Mouse (Mus musculus) midbrain, postnatal 0 days (tissue): Measurements from ENCODE around the gene Olfr1383. TPM values are rescaled to one million over a fixed set of nuclear protein-coding genes. Genes with fewer than 3 reads are reported as not detected.
"Not testable (repeated sequence)": the region's sequence is repeated elsewhere in the genome, so short reads cannot be mapped to it uniquely, and the experiment has no call there.

Source experiments
- ATAC-seq: fragments of 200-750 bp; cut with Nextera tagmentation; 2 replicates; pipeline ENCODE4 v1.8.0; 2017; ENCODE audit warnings: moderate number of reproducible peaks, mild to moderate bottlenecking, moderate TSS enrichment, moderate library complexity; ENCODE audit not compliant: low FRiP score
- DNase-seq: peaks from one replicate; pipeline ENCODE4 v3.0.0-alpha.2; 2015; ENCODE audit warnings: low spot score
- H3K27ac ChIP-seq: fragments of 300-500 bp; sonication (generic); 2 replicates; pipeline ENCODE4 v1.5.1; 2014; ENCODE audit warnings: low read depth, mild to moderate bottlenecking, low read length, mixed read lengths
- H3K27me3 ChIP-seq: fragments of 300-500 bp; sonication (generic); 2 replicates; pipeline ENCODE4 v1.6.1; 2014; ENCODE audit warnings: low read length, control low read depth, mixed read lengths; ENCODE audit not compliant: insufficient read depth
- H3K36me3 ChIP-seq: fragments of 300-500 bp; sonication (generic); 2 replicates; pipeline ENCODE4 v1.6.1; 2014; ENCODE audit warnings: low read length, control low read depth, mixed read lengths; ENCODE audit not compliant: insufficient read depth
- H3K4me1 ChIP-seq: fragments of 300-500 bp; sonication (generic); 2 replicates; pipeline ENCODE4 v1.6.1; 2014; ENCODE audit warnings: mild to moderate bottlenecking, control low read depth, antibody characterized with exemption, low read length, mixed read lengths; ENCODE audit not compliant: insufficient read depth
- H3K4me2 ChIP-seq: fragments of 300-500 bp; sonication (generic); 2 replicates; pipeline ENCODE4 v1.6.1; 2014; ENCODE audit warnings: low read depth, mild to moderate bottlenecking, low read length, mixed read lengths; ENCODE audit not compliant: poor library complexity, severe bottlenecking
- H3K4me3 ChIP-seq: fragments of 300-500 bp; sonication (generic); 2 replicates; pipeline ENCODE4 v1.5.1; 2014; ENCODE audit warnings: low read depth, mild to moderate bottlenecking, low read length, moderate library complexity
- H3K9ac ChIP-seq: fragments of 300-500 bp; sonication (generic); replicated peaks from 2 replicates; pipeline ENCODE4 v1.6.1; 2014; ENCODE audit warnings: mild to moderate bottlenecking, low read length, moderate library complexity, mixed read lengths; ENCODE audit not compliant: poor library complexity, severe bottlenecking
- H3K9me3 ChIP-seq: fragments of 300-500 bp; sonication (generic); 2 replicates; pipeline ENCODE4 v1.6.1; 2016; ENCODE audit warnings: low read length, control low read depth
- CTCF ChIP-seq: IDR thresholded peaks from 2 replicates; pipeline ENCODE4 v1.5.1; 2016; ENCODE audit warnings: antibody characterized with exemption, mild to moderate bottlenecking
- WGBS: fragments of 180-500 bp; shearing (Covaris S2); extraction: QIAGEN DNeasy Blood & Tissue Kit; methylation state at CpG from one replicate; pipeline ENCODE4 v1.1.7; 2014; 5-methylcytosine and 5-hydroxymethylcytosine counted together
- polyA plus RNA-seq: library from polyadenylated mRNA; unstranded; fragments of >200 nt; fragmentation: Nextera tagmentation; extraction: Ambion mirVana; gene quantifications from 2 replicates; pipeline ENCODE4 v1.2.1, GENCODE M21; 2015
- total RNA-seq: library from RNA; depleted of rRNA; stranded (reverse); fragments of >200 nt; gene quantifications from 2 replicates; pipeline ENCODE4 v1.2.3, GENCODE M21; 2014; rRNA removed

Gene Olfr1383
- total and polyA plus RNA-seq, 2 experiments from 2014 or later, result not detected

- peak; percentile 77 for TF ChIP-seq CTCF
- not testable (repeated sequence) for H3K9ac ChIP-seq, H3K4me3 ChIP-seq, H3K27ac ChIP-seq, H3K27me3 ChIP-seq, H3K4me1 ChIP-seq, H3K9me3 ChIP-seq, H3K36me3 ChIP-seq, H3K4me2 ChIP-seq
- ATAC-seq (peak; percentile 77), DNase-seq (peak; percentile 72)
- WGBS, result 85% methylated on average over 2 of the region's 2 CpGs
These were observed 17.2 kb downstream of the Olfr1383 start for GRCm38 (mm10) chr11:49536631-49537030.

- DNase-seq, ATAC-seq, H3K4me3 ChIP-seq, H3K4me2 ChIP-seq, H3K4me1 ChIP-seq, H3K9ac ChIP-seq, H3K27me3 ChIP-seq, H3K36me3 ChIP-seq, H3K9me3 ChIP-seq, H3K27ac ChIP-seq: not testable (repeated sequence)
- 43% methylated on average over 3 of the region's 3 CpGs for WGBS
These were observed 23.7 kb downstream of the Olfr1383 start, which contains the start of gene Olfr1381 for GRCm38 (mm10) chr11:49543149-49543548. Gene Olfr1381 (plus strand): TSS chr11:49543449.

DNA sequence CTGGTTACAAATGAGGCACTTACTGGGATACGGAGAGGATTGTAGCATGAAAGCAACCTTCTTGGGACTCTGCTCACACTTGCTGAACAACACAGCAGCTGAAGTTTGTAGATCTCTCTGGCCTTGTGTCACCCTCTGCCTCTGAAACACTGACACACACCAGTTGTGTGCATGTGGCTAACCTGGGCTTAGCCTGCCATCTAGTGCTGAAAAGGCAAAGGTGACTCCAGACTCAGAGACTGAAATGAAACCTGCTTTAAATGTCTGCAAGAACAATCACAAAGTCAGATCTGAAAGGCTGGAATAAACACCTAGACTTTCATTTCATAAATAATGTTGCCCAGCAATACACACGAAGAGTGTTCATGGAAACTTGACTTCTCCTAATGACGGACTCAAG, 34.6 kb downstream of the Olfr1383 start:
- peak; percentile 72 for TF ChIP-seq CTCF

GRCm38 (mm10) chr11:49556578-49556977, 37.1 kb downstream of the Olfr1383 start, which contains the start of gene Olfr1380:
Gene Olfr1380 (plus strand): TSS chr11:49556878.
- not testable (repeated sequence) for ATAC-seq

More for the DNA sequence above, 34.6 kb downstream of the Olfr1383 start:
- not testable (repeated sequence) for H3K27me3 ChIP-seq, H3K9me3 ChIP-seq, ATAC-seq, H3K4me2 ChIP-seq, H3K4me3 ChIP-seq, H3K36me3 ChIP-seq, H3K4me1 ChIP-seq, H3K9ac ChIP-seq, H3K27ac ChIP-seq
- WGBS, result 82% methylated on average over 3 of the region's 3 CpGs
- DNase-seq, result peak; percentile 27

DNA sequence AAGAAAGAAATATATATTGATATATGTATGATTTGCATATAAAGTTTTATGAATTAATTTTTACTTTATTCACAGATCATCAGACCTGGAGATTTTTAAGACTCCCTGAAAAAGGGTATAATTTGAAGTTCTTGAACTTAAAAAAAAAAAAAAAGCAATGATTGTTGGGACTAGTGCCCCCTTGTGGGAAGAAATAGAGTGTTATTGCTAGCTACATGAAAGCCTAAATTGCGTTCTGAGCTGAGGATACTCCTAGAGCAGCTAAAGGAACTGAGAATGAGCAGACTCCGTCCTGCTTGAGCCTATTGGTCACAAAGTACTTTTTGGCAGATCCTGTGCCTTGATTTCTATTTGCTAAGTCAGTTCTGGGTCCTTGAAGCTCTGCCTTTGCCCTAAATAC, 55.6 kb downstream of the Olfr1383 start:
- not testable (repeated sequence) for H3K27me3 ChIP-seq, ATAC-seq, H3K9me3 ChIP-seq, H3K4me3 ChIP-seq, H3K36me3 ChIP-seq, H3K4me2 ChIP-seq, H3K9ac ChIP-seq, H3K27ac ChIP-seq, H3K4me1 ChIP-seq, DNase-seq
- peak; percentile 49 for TF ChIP-seq CTCF
- 36% methylated on average over 2 of the region's 2 CpGs for WGBS

More at GRCm38 (mm10) chr11:49556578-49556977, 37.1 kb downstream of the Olfr1383 start, which contains the start of gene Olfr1380:
- H3K27me3 ChIP-seq, H3K9me3 ChIP-seq, H3K4me3 ChIP-seq, H3K9ac ChIP-seq, H3K27ac ChIP-seq, H3K36me3 ChIP-seq, H3K4me2 ChIP-seq, H3K4me1 ChIP-seq, DNase-seq: not testable (repeated sequence)
- 52% methylated on average over 5 of the region's 5 CpGs for WGBS

Other genes starting within 250 kb of the Olfr1383 start
- 0.19 and 1.4 TPM in 2 replicates for gene Olfr1393, start 241.3 kb upstream of the Olfr1383 start, total RNA-seq
- gene Olfr1393, start 241.3 kb upstream of the Olfr1383 start, polyA plus RNA-seq, result 0.21 TPM in 1 of 2 replicates, not detected in the other
- gene Olfr1392, start 234.4 kb upstream of the Olfr1383 start, total RNA-seq, result 0.52 and 0.60 TPM in 2 replicates
- 0.14 TPM in 1 of 2 replicates, not detected in the other for gene Olfr1392, start 234.4 kb upstream of the Olfr1383 start, polyA plus RNA-seq
- gene Olfr10, start 214.9 kb upstream of the Olfr1383 start, total RNA-seq, result 0.09 TPM in 1 of 2 replicates, not detected in the other
- not detected in 2 replicates for gene Olfr10, start 214.9 kb upstream of the Olfr1383 start, polyA plus RNA-seq
- not detected in 2 replicates for gene Olfr1391, start 196.9 kb upstream of the Olfr1383 start, total RNA-seq
- not detected in 2 replicates for gene Olfr1391, start 196.9 kb upstream of the Olfr1383 start, polyA plus RNA-seq
- not detected in 2 replicates for gene Olfr1390, start 184.5 kb upstream of the Olfr1383 start, total RNA-seq
- gene Olfr1390, start 184.5 kb upstream of the Olfr1383 start, polyA plus RNA-seq, result not detected in 2 replicates
- 0.22 TPM in 1 of 2 replicates, not detected in the other for gene Olfr1389, start 96.6 kb upstream of the Olfr1383 start, total RNA-seq
- not detected in 2 replicates for gene Olfr1389, start 96.6 kb upstream of the Olfr1383 start, polyA plus RNA-seq
- not detected in 2 replicates for gene Olfr1388, start 83.0 kb upstream of the Olfr1383 start, total RNA-seq
- 0.05 and 0.07 TPM in 2 replicates for gene Olfr1388, start 83.0 kb upstream of the Olfr1383 start, polyA plus RNA-seq
- not detected in 2 replicates for gene Olfr1387, start 64.3 kb upstream of the Olfr1383 start, total RNA-seq
- gene Olfr1387, start 64.3 kb upstream of the Olfr1383 start, polyA plus RNA-seq, result not detected in 2 replicates
- gene Olfr1386, start 54.6 kb upstream of the Olfr1383 start, total RNA-seq, result not detected in 2 replicates
- gene Olfr1386, start 54.6 kb upstream of the Olfr1383 start, polyA plus RNA-seq, result not detected in 2 replicates
- not detected in 2 replicates for gene Olfr1385, start 30.6 kb upstream of the Olfr1383 start, total RNA-seq
- gene Olfr1385, start 30.6 kb upstream of the Olfr1383 start, polyA plus RNA-seq, result not detected in 2 replicates
- gene Olfr1384, start 12.9 kb upstream of the Olfr1383 start, total RNA-seq, result not detected in 2 replicates
- gene Olfr1384, start 12.9 kb upstream of the Olfr1383 start, polyA plus RNA-seq, result not detected in 2 replicates
- gene Olfr1382, start 8.6 kb downstream of the Olfr1383 start, total RNA-seq, result not detected in 2 replicates
- gene Olfr1382, start 8.6 kb downstream of the Olfr1383 start, polyA plus RNA-seq, result not detected in 2 replicates
- gene Olfr1381, start 23.8 kb downstream of the Olfr1383 start, total RNA-seq, result not detected in 2 replicates
- gene Olfr1381, start 23.8 kb downstream of the Olfr1383 start, polyA plus RNA-seq, result not detected in 2 replicates
- not detected in 2 replicates for gene Olfr1380, start 37.2 kb downstream of the Olfr1383 start, total RNA-seq
- not detected in 2 replicates for gene Olfr1380, start 37.2 kb downstream of the Olfr1383 start, polyA plus RNA-seq
- 2.6 and 2.8 TPM in 2 replicates for gene Flt4, start 89.6 kb downstream of the Olfr1383 start, total RNA-seq
- gene Flt4, start 89.6 kb downstream of the Olfr1383 start, polyA plus RNA-seq, result 1.3 and 1.4 TPM in 2 replicates
- gene Scgb3a1, start 144.0 kb downstream of the Olfr1383 start, total RNA-seq, result not detected in 2 replicates
- 0.59 TPM in 1 of 2 replicates, not detected in the other for gene Scgb3a1, start 144.0 kb downstream of the Olfr1383 start, polyA plus RNA-seq
- 28.9 and 53.1 TPM in 2 replicates for gene Cnot6, start 193.1 kb downstream of the Olfr1383 start, total RNA-seq
- gene Cnot6, start 193.1 kb downstream of the Olfr1383 start, polyA plus RNA-seq, result 21.7 and 26.9 TPM in 2 replicates